23 mouse cellular contexts compared by ENCODE assay signal in the genomic region with DNA sequence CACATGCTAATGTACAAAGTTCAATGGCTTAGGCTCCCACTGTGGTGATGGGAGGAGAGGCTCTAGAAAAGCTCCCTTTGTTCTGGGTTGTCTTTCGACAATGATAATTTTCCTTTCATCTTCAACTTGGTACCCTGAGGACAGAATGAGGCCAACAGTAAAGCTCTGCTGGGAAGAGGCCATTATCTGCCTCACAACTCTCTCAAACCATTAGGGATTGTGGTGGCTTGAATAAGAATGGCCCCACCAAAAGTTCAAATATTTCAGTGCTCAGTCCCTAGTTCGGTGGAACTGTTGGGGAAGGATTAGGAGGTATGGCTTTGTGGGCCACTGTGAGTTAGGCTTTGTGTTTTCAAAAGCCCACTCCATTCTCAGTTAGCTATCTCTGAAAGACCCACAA. TPM values are rescaled to one million over a fixed set of nuclear protein-coding genes. Genes with fewer than 3 reads are reported as not detected.
DNase-seq lines count a peak whose midpoint lies in the region; ATAC-seq and TF ChIP-seq lines count a peak whose summit lies in the region.
"Had no signal": no experiment of that assay in that cellular context is flagged by ENCODE, and none has a peak within 500 bp of the region (broad histone marks: within the 10 kb centered on the region; RNA-seq: fewer than 3 reads in every experiment).

No protein-coding gene starts in this region.

- H3K27ac ChIP-seq in forebrain, embryonic 14.5 days (ENCODE audit: low read depth, low read length): no peak overlapping the region
- H3K27ac ChIP-seq in forebrain, embryonic 10.5 days: no peak overlapping the region
- H3K27ac ChIP-seq in midbrain, embryonic 12.5 days (replicated peaks): peak overlapping the region; percentile 8; the same call in 1 of the 2 replicates
- H3K27ac ChIP-seq in midbrain, postnatal 0 days (ENCODE audit: low read depth, low read length): no peak overlapping the region
- peak overlapping the region; percentile 78 for H3K27ac ChIP-seq in neural tube, embryonic 13.5 days (replicated peaks)
- peak overlapping the region; percentile 58; the same call in 1 of the 2 replicates for H3K27ac ChIP-seq in neural tube, embryonic 14.5 days (ENCODE audit: low read depth, low read length)
- H3K27ac ChIP-seq: embryonic facial prominence, embryonic 10.5 days; forebrain, embryonic 15.5 days; heart, embryonic 15.5 days had no signal

- H3K4me1 ChIP-seq in forebrain, embryonic 14.5 days (ENCODE audit: control insufficient read depth, insufficient read depth, low read length): no peaks in the 10 kb centered on the region
- H3K4me1 ChIP-seq in forebrain, embryonic 10.5 days: peaks cover 9% of the 10 kb centered on the region; the same call in 1 of the 2 replicates
- H3K4me1 ChIP-seq in midbrain, embryonic 12.5 days: 0 out of 2 replicates have a peak, but pooled peaks cover 7% of the 10 kb centered on the region
- no peaks in the 10 kb centered on the region for H3K4me1 ChIP-seq in midbrain, postnatal 0 days (ENCODE audit: insufficient read depth, low read length)
- H3K4me1 ChIP-seq in neural tube, embryonic 13.5 days (replicated peaks): peaks cover 7% of the 10 kb centered on the region; the same call in 1 of the 2 replicates
- peaks cover 3% of the 10 kb centered on the region; the same call in 1 of the 2 replicates for H3K4me1 ChIP-seq in neural tube, embryonic 14.5 days (ENCODE audit: control insufficient read depth, insufficient read depth, low read length)
- H3K4me1 ChIP-seq: embryonic facial prominence, embryonic 10.5 days; heart, embryonic 15.5 days had no signal

- no peaks in the 10 kb centered on the region for H3K36me3 ChIP-seq in forebrain, embryonic 14.5 days (ENCODE audit: control insufficient read depth, insufficient read depth, low read length)
- H3K36me3 ChIP-seq in forebrain, embryonic 10.5 days (replicated peaks): no peaks in the 10 kb centered on the region
- H3K36me3 ChIP-seq in midbrain, embryonic 12.5 days: no peaks in the 10 kb centered on the region
- H3K36me3 ChIP-seq in midbrain, postnatal 0 days (ENCODE audit: insufficient read depth, low read length): no peaks in the 10 kb centered on the region
- no peaks in the 10 kb centered on the region for H3K36me3 ChIP-seq in neural tube, embryonic 13.5 days
- H3K36me3 ChIP-seq in neural tube, embryonic 14.5 days (ENCODE audit: control insufficient read depth, insufficient read depth, low read length): no peaks in the 10 kb centered on the region
- H3K36me3 ChIP-seq: embryonic facial prominence, embryonic 10.5 days; forebrain, embryonic 15.5 days; heart, embryonic 15.5 days had no signal

- H3K4me2 ChIP-seq in forebrain, embryonic 14.5 days (ENCODE audit: low read length): no peak overlapping the region
- no peak overlapping the region for H3K4me2 ChIP-seq in midbrain, embryonic 12.5 days (replicated peaks)
- H3K4me2 ChIP-seq in midbrain, postnatal 0 days (ENCODE audit: low read depth, low read length, poor library complexity, severe bottlenecking): no peak overlapping the region
- no peak overlapping the region for H3K4me2 ChIP-seq in neural tube, embryonic 13.5 days
- no peak overlapping the region for H3K4me2 ChIP-seq in neural tube, embryonic 14.5 days (ENCODE audit: low read depth, low read length)
- H3K4me2 ChIP-seq: forebrain, embryonic 15.5 days; heart, embryonic 11.5 days; heart, embryonic 15.5 days had no signal

- no peak overlapping the region for H3K9ac ChIP-seq in forebrain, embryonic 14.5 days (ENCODE audit: low read length)
- H3K9ac ChIP-seq in midbrain, embryonic 12.5 days (replicated peaks): no peak overlapping the region
- H3K9ac ChIP-seq in midbrain, postnatal 0 days (replicated peaks; ENCODE audit: low read length, poor library complexity, severe bottlenecking): no peak overlapping the region
- H3K9ac ChIP-seq in neural tube, embryonic 13.5 days: no peak overlapping the region
- no peak overlapping the region for H3K9ac ChIP-seq in neural tube, embryonic 14.5 days (replicated peaks; ENCODE audit: low read depth, low read length)
- H3K9ac ChIP-seq: forebrain, embryonic 15.5 days; heart, embryonic 15.5 days had no signal

- 80% methylated on average over 2 of the region's 2 CpGs for WGBS in forebrain, embryonic 14.5 days
- 92% methylated on average over 2 of the region's 2 CpGs for WGBS in forebrain, embryonic 10.5 days
- WGBS in midbrain, embryonic 12.5 days: 85% methylated on average over 2 of the region's 2 CpGs
- WGBS in midbrain, postnatal 0 days: 74% methylated on average over 2 of the region's 2 CpGs
- 87% methylated on average over 2 of the region's 2 CpGs for WGBS in neural tube, embryonic 13.5 days
- WGBS in neural tube, embryonic 14.5 days: 81% methylated on average over 2 of the region's 2 CpGs

- DNase-seq in forebrain, embryonic 14.5 days (ENCODE audit: low spot score): no peak
- DNase-seq in forebrain, embryonic 10.5 days (ENCODE audit: extremely low spot score, low spot score): no peak
- DNase-seq in midbrain, postnatal 0 days (ENCODE audit: low spot score): no peak
- no peak for DNase-seq in neural tube, embryonic 10.5 days (ENCODE audit: extremely low spot score, low spot score)
- no peak for DNase-seq in layer of hippocampus, postnatal 10 days (ENCODE audit: low spot score in 2 of 2)
- DNase-seq: adrenal gland, adult 8-10 months; adrenal gland, postnatal 36 days; B cell, adult 2 months; cerebellum, adult 2 months; cerebellum, postnatal 10 days; gastrocnemius, postnatal 36 days; heart, postnatal 14 days had no signal

- H3K27me3 ChIP-seq in forebrain, embryonic 14.5 days (replicated peaks; ENCODE audit: control insufficient read depth, insufficient read depth, low read length): no peaks in the 10 kb centered on the region
- H3K27me3 ChIP-seq in forebrain, embryonic 10.5 days (ENCODE audit: poor library complexity, severe bottlenecking): no peaks in the 10 kb centered on the region
- H3K27me3 ChIP-seq in midbrain, embryonic 12.5 days: no peaks in the 10 kb centered on the region
- H3K27me3 ChIP-seq in midbrain, postnatal 0 days (ENCODE audit: insufficient read depth, low read length): no peaks in the 10 kb centered on the region
- H3K27me3 ChIP-seq in neural tube, embryonic 13.5 days: no peaks in the 10 kb centered on the region
- H3K27me3 ChIP-seq in neural tube, embryonic 14.5 days (ENCODE audit: control insufficient read depth, insufficient read depth, low read length): no peaks in the 10 kb centered on the region
- H3K27me3 ChIP-seq: forebrain, embryonic 15.5 days; heart, embryonic 15.5 days had no signal

- H3K4me3 ChIP-seq in forebrain, embryonic 14.5 days (ENCODE audit: low read depth, low read length): no peak overlapping the region
- H3K4me3 ChIP-seq in forebrain, embryonic 10.5 days: no peak overlapping the region
- H3K4me3 ChIP-seq in midbrain, embryonic 12.5 days: no peak overlapping the region
- no peak overlapping the region for H3K4me3 ChIP-seq in midbrain, postnatal 0 days (ENCODE audit: low read depth, low read length)
- no peak overlapping the region for H3K4me3 ChIP-seq in neural tube, embryonic 13.5 days
- H3K4me3 ChIP-seq in neural tube, embryonic 14.5 days (ENCODE audit: low read depth, low read length): no peak overlapping the region
- H3K4me3 ChIP-seq: embryonic facial prominence, embryonic 10.5 days; forebrain, embryonic 15.5 days; heart, embryonic 15.5 days had no signal

- ATAC-seq in forebrain, embryonic 14.5 days: 0 out of 2 replicates have a peak, but pooled peaks have one; percentile 4
- peak; percentile 27; the same call in 1 of the 2 replicates for ATAC-seq in midbrain, embryonic 12.5 days (ENCODE audit: low FRiP score, low read depth)
- ATAC-seq in midbrain, postnatal 0 days (ENCODE audit: low FRiP score): no peak
- ATAC-seq in neural tube, embryonic 13.5 days (ENCODE audit: low read depth): no peak
- no peak for ATAC-seq in neural tube, embryonic 14.5 days (ENCODE audit: low read depth)
- ATAC-seq: CD4-positive, CD25-positive, alpha-beta regulatory T cell, adult 4 months; forebrain, embryonic 15.5 days; Patski had no signal

- no peak for TF ChIP-seq CTCF in midbrain, postnatal 0 days (IDR thresholded peaks at IDR 0.05)

- no peaks in the 10 kb centered on the region for H3K9me3 ChIP-seq in forebrain, embryonic 14.5 days (replicated peaks; ENCODE audit: control insufficient read depth, low read length)
- no peaks in the 10 kb centered on the region; the same call in 1 of the 2 replicates for H3K9me3 ChIP-seq in forebrain, embryonic 10.5 days
- H3K9me3 ChIP-seq in midbrain, embryonic 12.5 days: no peaks in the 10 kb centered on the region; the same call in 1 of the 2 replicates
- no peaks in the 10 kb centered on the region for H3K9me3 ChIP-seq in midbrain, postnatal 0 days (ENCODE audit: low read length)
- H3K9me3 ChIP-seq in neural tube, embryonic 13.5 days: no peaks in the 10 kb centered on the region
- H3K9me3 ChIP-seq in neural tube, embryonic 14.5 days (ENCODE audit: control insufficient read depth, low read length): no peaks in the 10 kb centered on the region
- H3K9me3 ChIP-seq: embryonic facial prominence, embryonic 10.5 days; forebrain, embryonic 15.5 days; heart, embryonic 15.5 days had no signal

RNA-seq across cellular contexts. Expression of a gene that starts 52.4 kb away (rescaled TPM):
- polyA plus RNA-seq in forebrain, embryonic 14.5 days (2014; fragmentation: Nextera tagmentation; extraction: Ambion mirVana): 0.52 and 0.62 TPM in 2 replicates
- 0.71 TPM in 1 of 2 replicates, not detected in the other for polyA plus RNA-seq in forebrain, embryonic 10.5 days (2016; fragmentation: Nextera tagmentation; extraction: Ambion mirVana)
- polyA plus RNA-seq in midbrain, embryonic 12.5 days (2016; fragmentation: Nextera tagmentation; extraction: Ambion mirVana): 0.50 and 0.65 TPM in 2 replicates
- total RNA-seq in midbrain, postnatal 0 days (2014; rRNA removed): 0.82 and 0.94 TPM in 2 replicates
- 3.5 and 4.0 TPM in 2 replicates for polyA plus RNA-seq in midbrain, postnatal 0 days (2015; fragmentation: Nextera tagmentation; extraction: Ambion mirVana)
- 0.71 and 0.72 TPM in 2 replicates for polyA plus RNA-seq in neural tube, embryonic 13.5 days (2015; fragmentation: Nextera tagmentation; extraction: Ambion mirVana)
- 1.6 and 2.0 TPM in 2 replicates for polyA plus RNA-seq in neural tube, embryonic 14.5 days (2014; fragmentation: Nextera tagmentation; extraction: Ambion mirVana)
- under 1 TPM; 0.55 to 0.80 TPM for total RNA-seq in layer of hippocampus, postnatal 10 days (2021)
- total RNA-seq: adrenal gland, adult 8-10 months; adrenal gland, postnatal 36 days; gastrocnemius, adult 8-10 months; gastrocnemius, postnatal 36 days; heart, postnatal 14 days; hematopoietic stem cell, adult 5-6 weeks had no signal
- polyA plus RNA-seq: heart, embryonic 15.5 days had no signal

Comparison
In these comparisons a context has a peak if more than half of its experiments do, and no peak if none do; other contexts are left out.
1. ATAC-seq: peak in forebrain, embryonic 14.5 days (single experiment) and midbrain, embryonic 12.5 days (single experiment); none in midbrain, postnatal 0 days (single experiment), neural tube, embryonic 13.5 days (single experiment) and neural tube, embryonic 14.5 days (single experiment).
2. H3K27ac ChIP-seq: peak in midbrain, embryonic 12.5 days (single experiment), neural tube, embryonic 13.5 days (single experiment) and neural tube, embryonic 14.5 days (single experiment); none in forebrain, embryonic 14.5 days (single experiment), forebrain, embryonic 10.5 days (single experiment) and midbrain, postnatal 0 days (single experiment).